Mouse (Mus musculus): ENCODE data around the gene Slc26a11.

The Slc26a11 gene

DNA sequence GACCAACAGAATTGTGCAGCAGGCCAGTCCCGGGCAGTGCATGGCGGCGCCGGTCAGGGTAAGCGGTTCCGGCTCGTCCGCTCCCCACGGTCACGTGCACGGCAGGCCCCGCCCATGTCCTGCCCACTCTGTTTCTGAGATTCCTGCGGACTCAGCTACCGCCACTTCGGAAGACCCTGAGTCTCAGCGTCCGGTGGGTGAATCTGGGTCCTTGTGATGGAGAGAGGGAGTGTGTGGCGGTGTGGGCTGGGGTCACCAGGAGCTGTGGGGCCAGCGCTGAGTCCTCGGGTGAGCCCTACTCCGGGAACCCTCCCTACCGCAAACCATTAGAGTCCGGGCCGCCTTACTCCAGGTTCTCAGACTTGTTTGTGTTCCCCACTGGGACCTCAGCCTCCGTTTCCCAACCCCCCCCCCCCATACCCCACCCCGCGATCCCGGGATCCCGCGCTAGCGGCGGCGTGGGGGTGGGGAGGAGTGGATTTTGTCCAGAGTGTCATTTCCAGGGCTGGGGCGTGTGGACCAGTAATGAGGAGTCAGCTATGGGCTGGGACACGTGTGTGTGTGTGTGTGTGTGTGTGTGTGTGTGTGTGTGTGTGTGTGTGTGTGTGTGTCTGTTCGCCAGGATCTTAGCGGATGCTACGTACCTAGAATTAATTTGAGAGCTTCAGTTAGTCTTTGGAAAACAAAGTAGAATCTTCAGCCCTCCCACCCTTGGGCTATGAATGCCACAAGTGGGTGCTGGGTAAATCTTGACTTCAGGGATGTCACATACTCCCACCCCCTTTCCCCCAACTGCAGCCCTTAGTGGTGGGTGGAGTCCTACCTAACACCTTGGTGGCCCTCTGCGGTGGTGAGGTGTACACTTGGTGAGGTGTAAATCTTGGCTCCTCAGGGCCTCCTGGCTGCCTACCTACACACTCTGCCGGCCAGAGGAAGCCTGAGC, at the start of gene Slc26a11, which contains the start of gene Sgsh:
Gene Slc26a11, plus strand, starts transcription at position 115 of the 943 bp plus-strand sequence.
Gene Sgsh, minus strand, starts transcription at position 94 of the 943 bp plus-strand sequence.
- in situ Hi-C loops (cut with MboI) = no loop called here

GRCm38 (mm10) chr11:119306762-119307657, 48.3 kb upstream of the Slc26a11 start:
- in situ Hi-C loops (cut with MboI) = no loop called here

DNA sequence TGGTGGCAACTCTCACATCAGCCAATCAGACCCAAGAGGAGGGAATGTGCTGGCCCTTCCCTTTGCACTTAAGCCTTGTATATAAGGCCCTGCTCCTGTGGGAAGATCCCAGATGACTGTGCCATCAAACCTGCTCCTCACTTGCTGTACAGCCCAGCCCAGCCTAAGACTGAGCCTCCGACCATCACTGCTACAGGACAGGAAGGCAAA, 47.8 kb upstream of the Slc26a11 start, which contains the start of gene Card14:
Gene Card14, plus strand, starts transcription at position 111 of the 210 bp plus-strand sequence.
- in situ Hi-C loops (cut with MboI) = no loop called here

DNA sequence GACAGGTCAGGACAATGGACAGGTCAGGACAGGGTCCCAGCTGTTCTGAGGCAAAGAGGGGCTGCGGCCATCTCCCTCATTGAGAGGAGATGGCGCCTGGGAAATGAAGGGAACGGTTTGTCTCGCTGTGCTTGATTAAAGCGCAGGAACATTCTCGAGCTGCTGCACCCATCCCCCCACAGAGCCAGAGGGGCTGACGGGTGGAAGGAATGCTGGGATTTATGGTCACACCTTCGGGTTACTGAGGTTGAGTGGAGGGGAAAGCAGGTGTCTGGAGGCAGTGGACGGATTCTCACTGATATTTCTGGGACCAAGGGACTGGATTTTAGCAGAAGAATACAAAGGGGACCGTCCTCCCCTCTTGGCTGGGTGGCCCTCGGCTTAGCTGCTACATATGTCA, 47.4 kb upstream of the Slc26a11 start:
- in situ Hi-C loops (cut with MboI) = no loop called here

DNA sequence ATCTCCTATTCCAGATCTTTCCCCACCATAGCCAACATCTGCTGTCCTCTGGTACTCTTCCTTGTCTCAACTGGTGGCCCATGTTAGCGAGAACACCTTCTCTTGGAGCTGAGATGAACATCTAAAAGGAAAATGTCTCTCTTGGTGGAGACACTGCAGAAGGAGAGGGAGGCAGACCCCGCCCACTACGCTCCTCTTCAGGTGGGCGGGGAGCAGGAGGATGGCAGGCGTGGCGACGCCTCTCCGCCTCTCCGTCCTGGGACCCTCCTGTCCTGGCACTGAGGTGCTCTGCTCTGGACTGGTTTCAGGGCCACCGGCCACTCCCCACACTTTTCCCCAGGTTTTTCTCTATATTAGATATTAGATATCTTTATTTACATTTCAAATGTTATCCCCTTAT, 44.7 kb upstream of the Slc26a11 start:
- in situ Hi-C loops (cut with MboI) = no loop called here

DNA sequence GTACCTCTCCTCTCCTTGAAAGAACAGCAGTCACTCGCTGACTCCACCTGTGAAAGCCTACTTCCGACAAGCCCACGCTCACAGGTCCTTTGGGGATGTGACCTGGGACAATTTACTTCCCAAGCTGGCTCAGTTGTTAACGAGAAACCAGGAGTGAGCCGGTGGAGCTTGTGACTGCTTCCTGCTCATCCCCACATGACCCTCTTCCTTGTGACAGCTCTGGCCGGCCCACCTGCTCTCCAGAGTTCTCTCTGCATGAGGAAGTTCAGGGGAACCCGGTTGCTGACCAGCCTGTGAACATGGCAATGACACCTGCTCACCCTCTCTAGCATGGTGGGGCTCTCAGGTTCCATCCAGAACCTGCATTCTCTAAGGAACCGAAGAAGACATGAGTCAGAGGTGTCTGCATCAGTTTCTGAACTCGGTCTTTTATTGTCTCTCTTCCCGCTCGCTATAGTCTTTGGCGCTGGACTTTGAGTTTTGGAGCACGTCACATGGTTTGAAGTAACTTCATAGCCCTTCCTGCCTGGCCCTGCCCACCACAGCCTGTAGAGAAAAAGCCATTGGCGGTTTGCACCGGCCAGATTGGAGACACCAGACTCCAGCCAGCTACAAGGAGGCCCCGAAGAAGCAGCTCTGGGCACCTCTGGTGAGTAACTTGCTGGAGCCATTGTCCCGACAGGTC, 41.0 kb upstream of the Slc26a11 start:
- in situ Hi-C loops (cut with MboI) = no loop called here

GRCm38 (mm10) chr11:119316720-119317119, 38.6 kb upstream of the Slc26a11 start:
- in situ Hi-C loops (cut with MboI) = no loop called here

- in situ Hi-C loops (cut with MboI) = no loop called here
Observed at GRCm38 (mm10) chr11:119322521-119322920, 32.8 kb upstream of the Slc26a11 start.

GRCm38 (mm10) chr11:119325068-119325467, 30.3 kb upstream of the Slc26a11 start:
- in situ Hi-C loops (cut with MboI) = no loop called here

GRCm38 (mm10) chr11:119330592-119330991, 24.8 kb upstream of the Slc26a11 start:
- in situ Hi-C loops (cut with MboI) = no loop called here

- in situ Hi-C loops (cut with MboI) = no loop called here
Observed at GRCm38 (mm10) chr11:119331970-119332369, 23.4 kb upstream of the Slc26a11 start.

GRCm38 (mm10) chr11:119338271-119339059, 16.9 kb upstream of the Slc26a11 start:
- in situ Hi-C loops (cut with MboI) = no loop called here

DNA sequence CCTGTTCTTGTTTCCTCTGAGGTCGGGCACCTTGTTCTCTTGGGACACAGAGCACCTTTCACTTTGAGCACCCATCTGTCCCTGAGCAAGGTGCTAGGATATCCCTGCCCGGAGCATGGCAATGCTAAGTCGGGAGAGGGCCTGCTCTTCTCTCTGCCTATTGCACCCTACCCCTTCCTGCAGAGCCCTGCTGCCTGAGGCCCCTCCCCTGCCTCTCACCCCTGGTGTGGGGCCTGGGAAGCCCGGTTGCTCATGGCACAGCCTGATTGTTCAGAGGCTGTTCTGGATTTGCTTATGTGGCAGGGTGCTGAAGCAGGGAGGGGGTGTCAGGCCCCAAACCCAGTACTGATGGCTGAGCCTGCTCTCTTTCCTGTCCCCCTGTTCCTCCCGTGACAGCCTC, 16.2 kb upstream of the Slc26a11 start:
- in situ Hi-C loops (cut with MboI) = no loop called here

DNA sequence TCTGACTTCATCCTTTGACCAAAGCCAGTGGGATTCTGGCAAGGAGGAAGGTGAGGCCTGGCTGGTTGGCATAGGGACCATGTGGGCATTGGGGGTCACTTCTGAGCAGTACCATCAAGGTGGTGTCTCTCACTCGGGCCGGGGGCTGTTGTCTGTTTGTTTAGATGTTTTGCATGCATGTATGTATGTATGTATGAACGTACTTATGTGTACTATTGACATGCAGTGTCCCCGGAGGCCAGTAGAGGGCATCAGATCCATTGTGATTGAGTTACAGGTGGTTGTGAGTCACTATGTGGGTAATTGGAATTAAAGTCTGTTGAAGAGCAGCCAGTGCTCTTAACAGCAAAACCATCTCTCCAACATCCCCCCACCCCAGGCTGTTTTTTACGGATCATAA, 15.7 kb upstream of the Slc26a11 start:
- in situ Hi-C loops (cut with MboI) = no loop called here

GRCm38 (mm10) chr11:119344178-119344577, 11.2 kb upstream of the Slc26a11 start:
- in situ Hi-C loops (cut with MboI) = no loop called here

DNA sequence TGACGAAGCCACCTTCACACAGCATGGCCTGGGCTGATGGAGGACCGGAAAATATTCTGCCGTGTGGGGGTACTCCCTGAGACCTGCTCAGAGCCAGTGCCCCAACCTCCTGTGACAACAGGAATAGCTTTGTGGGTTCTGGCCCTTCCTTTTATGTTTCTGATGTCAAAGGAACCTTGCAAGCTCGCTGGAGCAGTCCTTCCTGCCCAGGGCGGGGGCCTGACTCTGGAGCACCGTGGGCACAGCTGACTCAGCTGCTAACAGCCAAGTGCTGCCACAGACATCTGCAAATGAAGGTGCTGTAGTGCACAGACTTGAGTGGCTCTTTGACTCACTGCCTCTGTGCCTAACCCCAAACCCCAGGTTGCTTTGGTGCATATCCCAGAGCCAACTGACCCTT, 10.5 kb upstream of the Slc26a11 start:
- in situ Hi-C loops (cut with MboI) = no loop called here

DNA sequence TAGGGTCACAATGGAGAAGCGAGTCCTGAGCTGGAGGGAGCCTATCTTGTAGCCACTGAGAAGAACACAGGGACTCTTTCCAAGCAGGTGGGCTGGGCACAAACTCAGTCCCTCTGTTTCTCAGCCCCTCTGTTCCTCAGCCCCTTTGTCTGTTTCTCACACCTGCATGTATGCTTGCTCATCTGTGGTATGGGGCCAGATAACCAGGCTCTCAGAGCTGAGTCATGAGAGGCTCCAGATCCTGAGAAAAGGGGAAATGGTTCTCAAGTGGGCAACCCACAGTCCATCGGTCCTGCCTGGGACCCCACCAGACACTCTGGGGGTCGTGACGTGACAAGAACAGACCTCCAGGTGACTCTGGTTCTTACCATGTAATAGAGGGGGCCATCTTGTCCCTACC, 8.2 kb upstream of the Slc26a11 start:
- in situ Hi-C loops (cut with MboI) = no loop called here

DNA sequence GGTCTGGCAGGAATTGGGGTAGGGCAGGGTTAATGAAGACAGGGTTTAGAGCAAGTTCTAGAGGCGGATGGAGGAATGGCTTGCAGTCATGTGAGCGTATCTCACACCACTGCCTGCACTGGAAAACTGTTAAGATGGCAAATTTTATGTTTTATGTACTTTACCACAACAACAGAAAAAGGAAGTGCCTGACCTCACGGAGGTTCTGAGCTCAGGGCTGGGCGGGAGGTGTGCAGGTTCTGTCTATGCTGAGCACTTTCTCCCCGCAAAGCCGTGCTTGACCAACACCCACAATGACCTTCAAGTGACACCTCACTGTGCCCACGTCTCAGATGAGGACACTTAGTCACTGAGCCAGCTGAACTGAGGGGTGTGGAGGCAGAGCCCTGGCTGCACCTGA, 3.2 kb upstream of the Slc26a11 start:
- in situ Hi-C loops (cut with MboI) = no loop called here

- in situ Hi-C loops (cut with MboI) = no loop called here
Observed at GRCm38 (mm10) chr11:119353946-119354345, 1.4 kb upstream of the Slc26a11 start.

- in situ Hi-C loops (cut with MboI) = no loop called here
Observed at GRCm38 (mm10) chr11:119354798-119355442, 437 bp upstream of the Slc26a11 start.

- in situ Hi-C loops (cut with MboI) = no loop called here
Observed at GRCm38 (mm10) chr11:119359089-119359488, 3.7 kb downstream of the Slc26a11 start.
